22 mouse cellular contexts compared by ENCODE assay signal in genomic region chr11:56357690-56358089, GRCm38 (mm10).
DNase-seq lines count a peak whose midpoint lies in the region; ATAC-seq lines count a peak whose summit lies in the region.
"Had no signal": no experiment of that assay in that cellular context is flagged by ENCODE, and none has a peak within 500 bp of the region (broad histone marks: within the 10 kb centered on the region; RNA-seq: fewer than 3 reads in every experiment).

No protein-coding gene starts in this region.

- H3K27ac ChIP-seq in hindbrain, embryonic 14.5 days = 0 out of 2 replicates have a peak overlapping the region, but pooled peaks have one; percentile 1
- no peak overlapping the region for H3K27ac ChIP-seq in hindbrain, embryonic 10.5 days
- H3K27ac ChIP-seq in midbrain, embryonic 13.5 days = peak overlapping the region; percentile 39; the same call in 1 of the 2 replicates
- no peak overlapping the region for H3K27ac ChIP-seq in midbrain, embryonic 10.5 days (replicated peaks)
- no peak overlapping the region; the same call in 1 of the 2 replicates for H3K27ac ChIP-seq in neural tube, embryonic 13.5 days (replicated peaks)
- no peak overlapping the region; the same call in 1 of the 2 replicates for H3K27ac ChIP-seq in neural tube, embryonic 15.5 days (replicated peaks)
- H3K27ac ChIP-seq: forebrain, embryonic 10.5 days; forebrain, embryonic 13.5 days; heart, embryonic 15.5 days had no signal

- no peak overlapping the region for H3K9ac ChIP-seq in hindbrain, embryonic 14.5 days
- H3K9ac ChIP-seq in midbrain, embryonic 13.5 days (replicated peaks) = no peak overlapping the region
- H3K9ac ChIP-seq in neural tube, embryonic 13.5 days = no peak overlapping the region
- H3K9ac ChIP-seq in neural tube, embryonic 15.5 days (replicated peaks) = no peak overlapping the region
- H3K9ac ChIP-seq: forebrain, embryonic 13.5 days; heart, embryonic 12.5 days; heart, embryonic 15.5 days had no signal

- WGBS in hindbrain, embryonic 14.5 days = 50% methylated on average over 2 of the region's 2 CpGs
- WGBS in hindbrain, embryonic 10.5 days = 82% methylated on average over 2 of the region's 2 CpGs
- 68% methylated on average over 2 of the region's 2 CpGs for WGBS in midbrain, embryonic 13.5 days
- WGBS in midbrain, embryonic 10.5 days = 86% methylated on average over 2 of the region's 2 CpGs
- 48% methylated on average over 2 of the region's 2 CpGs for WGBS in neural tube, embryonic 13.5 days
- WGBS in neural tube, embryonic 15.5 days = 44% methylated on average over 2 of the region's 2 CpGs

- no peaks in the 10 kb centered on the region for H3K36me3 ChIP-seq in hindbrain, embryonic 14.5 days (replicated peaks; ENCODE audit: control insufficient read depth, insufficient read depth)
- H3K36me3 ChIP-seq in hindbrain, embryonic 10.5 days = no peaks in the 10 kb centered on the region
- no peaks in the 10 kb centered on the region for H3K36me3 ChIP-seq in midbrain, embryonic 13.5 days
- H3K36me3 ChIP-seq in midbrain, embryonic 10.5 days = no peaks in the 10 kb centered on the region
- H3K36me3 ChIP-seq in neural tube, embryonic 13.5 days = no peaks in the 10 kb centered on the region
- no peaks in the 10 kb centered on the region for H3K36me3 ChIP-seq in neural tube, embryonic 15.5 days
- H3K36me3 ChIP-seq: forebrain, embryonic 10.5 days; heart, embryonic 12.5 days; heart, embryonic 15.5 days had no signal

- peak; percentile 44 for DNase-seq in hindbrain, embryonic 14.5 days (ENCODE audit: low spot score)
- DNase-seq in hindbrain, embryonic 10.5 days (ENCODE audit: low spot score) = no peak
- no peak for DNase-seq in midbrain, embryonic 10.5 days (ENCODE audit: low spot score)
- DNase-seq: adrenal gland, adult 8-10 months; adrenal gland, postnatal 25 days; cerebellum, adult 18-20 months; cerebellum, adult 9-10 months; cerebellum, postnatal 14 days; gastrocnemius, postnatal 25 days; heart, adult 18-20 months; heart, postnatal 10 days; heart, postnatal 36 days had no signal

- peaks cover 7% of the 10 kb centered on the region; the same call in 1 of the 2 replicates for H3K4me1 ChIP-seq in hindbrain, embryonic 14.5 days (replicated peaks; ENCODE audit: control insufficient read depth, insufficient read depth, low read length)
- H3K4me1 ChIP-seq in hindbrain, embryonic 10.5 days (replicated peaks) = no peaks in the 10 kb centered on the region
- H3K4me1 ChIP-seq in midbrain, embryonic 13.5 days (replicated peaks) = no peaks in the 10 kb centered on the region
- H3K4me1 ChIP-seq in midbrain, embryonic 10.5 days = no peaks in the 10 kb centered on the region
- H3K4me1 ChIP-seq in neural tube, embryonic 13.5 days (replicated peaks) = no peaks in the 10 kb centered on the region
- peaks cover 5% of the 10 kb centered on the region; the same call in 1 of the 2 replicates for H3K4me1 ChIP-seq in neural tube, embryonic 15.5 days
- H3K4me1 ChIP-seq: forebrain, embryonic 10.5 days; forebrain, embryonic 13.5 days; heart, embryonic 12.5 days; heart, embryonic 15.5 days had no signal

- no peaks in the 10 kb centered on the region for H3K27me3 ChIP-seq in hindbrain, embryonic 14.5 days (ENCODE audit: control insufficient read depth, insufficient read depth, low read length)
- no peaks in the 10 kb centered on the region for H3K27me3 ChIP-seq in hindbrain, embryonic 10.5 days (ENCODE audit: insufficient read depth, poor library complexity, severe bottlenecking)
- H3K27me3 ChIP-seq in midbrain, embryonic 13.5 days = no peaks in the 10 kb centered on the region
- H3K27me3 ChIP-seq in midbrain, embryonic 10.5 days (ENCODE audit: low read depth, poor library complexity, severe bottlenecking) = no peaks in the 10 kb centered on the region
- no peaks in the 10 kb centered on the region for H3K27me3 ChIP-seq in neural tube, embryonic 13.5 days
- no peaks in the 10 kb centered on the region for H3K27me3 ChIP-seq in neural tube, embryonic 15.5 days (replicated peaks)
- H3K27me3 ChIP-seq: forebrain, embryonic 13.5 days; heart, embryonic 12.5 days; heart, embryonic 15.5 days had no signal

- H3K4me2 ChIP-seq in hindbrain, embryonic 14.5 days (replicated peaks) = no peak overlapping the region
- H3K4me2 ChIP-seq in midbrain, embryonic 13.5 days (replicated peaks) = no peak overlapping the region
- H3K4me2 ChIP-seq in neural tube, embryonic 13.5 days = no peak overlapping the region
- no peak overlapping the region for H3K4me2 ChIP-seq in neural tube, embryonic 15.5 days
- H3K4me2 ChIP-seq: forebrain, embryonic 13.5 days; heart, embryonic 12.5 days; heart, embryonic 15.5 days had no signal

- H3K4me3 ChIP-seq in hindbrain, embryonic 14.5 days (replicated peaks; ENCODE audit: low read length) = no peak overlapping the region
- no peak overlapping the region for H3K4me3 ChIP-seq in hindbrain, embryonic 10.5 days
- no peak overlapping the region for H3K4me3 ChIP-seq in midbrain, embryonic 13.5 days (replicated peaks)
- no peak overlapping the region for H3K4me3 ChIP-seq in midbrain, embryonic 10.5 days
- H3K4me3 ChIP-seq in neural tube, embryonic 13.5 days = no peak overlapping the region
- H3K4me3 ChIP-seq in neural tube, embryonic 15.5 days (replicated peaks) = no peak overlapping the region
- H3K4me3 ChIP-seq: forebrain, embryonic 10.5 days; forebrain, embryonic 13.5 days; heart, embryonic 12.5 days; heart, embryonic 15.5 days had no signal

- no peaks in the 10 kb centered on the region for H3K9me3 ChIP-seq in hindbrain, embryonic 14.5 days (ENCODE audit: control insufficient read depth, low read length)
- H3K9me3 ChIP-seq in hindbrain, embryonic 10.5 days = no peaks in the 10 kb centered on the region
- H3K9me3 ChIP-seq in midbrain, embryonic 13.5 days = no peaks in the 10 kb centered on the region
- H3K9me3 ChIP-seq in midbrain, embryonic 10.5 days (replicated peaks) = no peaks in the 10 kb centered on the region
- H3K9me3 ChIP-seq in neural tube, embryonic 13.5 days = no peaks in the 10 kb centered on the region
- no peaks in the 10 kb centered on the region for H3K9me3 ChIP-seq in neural tube, embryonic 15.5 days (replicated peaks)
- H3K9me3 ChIP-seq: forebrain, embryonic 10.5 days; forebrain, embryonic 13.5 days; heart, embryonic 12.5 days; heart, embryonic 15.5 days had no signal

- ATAC-seq in hindbrain, embryonic 14.5 days (ENCODE audit: low FRiP score) = no peak; the same call in 1 of the 2 replicates
- ATAC-seq in midbrain, embryonic 13.5 days = no peak
- peak; percentile 56; the same call in 1 of the 2 replicates for ATAC-seq in neural tube, embryonic 13.5 days (ENCODE audit: low read depth)
- ATAC-seq in neural tube, embryonic 15.5 days (ENCODE audit: low FRiP score) = no peak
- no peak for ATAC-seq in activated CD4-positive, CD25-positive, alpha-beta regulatory T cell, adult 4 months
- ATAC-seq: CD4-positive, CD25-positive, alpha-beta regulatory T cell, adult 4 months; forebrain, embryonic 13.5 days; intestine, postnatal 0 days had no signal

Comparison
In these comparisons a context has a peak if more than half of its experiments do, and no peak if none do; other contexts are left out.
1. H3K27ac ChIP-seq: peak in hindbrain, embryonic 14.5 days (single experiment) and midbrain, embryonic 13.5 days (single experiment); none in hindbrain, embryonic 10.5 days (single experiment), midbrain, embryonic 10.5 days (single experiment), neural tube, embryonic 13.5 days (single experiment) and neural tube, embryonic 15.5 days (single experiment).